Mouse (Mus musculus) hindbrain, embryonic 14.5 days (tissue): ENCODE data around the gene Slc35b2. TPM values are rescaled to one million over a fixed set of nuclear protein-coding genes. Genes with fewer than 3 reads are reported as not detected.

Experiments
- ATAC-seq: fragments of 200-750 bp; cut with Nextera tagmentation; 2 replicates; pipeline ENCODE4 v1.8.0; 2017; ENCODE audit warnings: moderate number of reproducible peaks, mild to moderate bottlenecking, moderate TSS enrichment, moderate library complexity; ENCODE audit not compliant: low FRiP score
- DNase-seq: peaks from one replicate; pipeline ENCODE4 v3.0.0-alpha.2; 2015; ENCODE audit warnings: low spot score
- H3K27ac ChIP-seq: fragments of 300-500 bp; sonication (generic); 2 replicates; pipeline ENCODE4 v1.5.1; 2014; ENCODE audit warnings: mild to moderate bottlenecking, moderate library complexity
- H3K27me3 ChIP-seq: fragments of 300-500 bp; sonication (generic); 2 replicates; pipeline ENCODE4 v1.6.1; 2014; ENCODE audit warnings: mild to moderate bottlenecking, low read length, mixed read lengths; ENCODE audit not compliant: control insufficient read depth, insufficient read depth
- H3K36me3 ChIP-seq: fragments of 300-500 bp; sonication (generic); replicated peaks from 2 replicates; pipeline ENCODE4 v1.6.1; 2014; ENCODE audit not compliant: control insufficient read depth, insufficient read depth
- H3K4me1 ChIP-seq: fragments of 300-500 bp; sonication (generic); replicated peaks from 2 replicates; pipeline ENCODE4 v1.6.1; 2014; ENCODE audit warnings: antibody characterized with exemption, low read length, mixed read lengths; ENCODE audit not compliant: control insufficient read depth, insufficient read depth
- H3K4me2 ChIP-seq: fragments of 300-500 bp; sonication (generic); replicated peaks from 2 replicates; pipeline ENCODE4 v1.6.1; 2014; ENCODE audit warnings: mild to moderate bottlenecking, moderate library complexity
- H3K4me3 ChIP-seq: fragments of 300-500 bp; sonication (generic); replicated peaks from 2 replicates; pipeline ENCODE4 v1.5.1; 2014; ENCODE audit warnings: mild to moderate bottlenecking, low read length
- H3K9ac ChIP-seq: fragments of 300-500 bp; sonication (generic); 2 replicates; pipeline ENCODE4 v1.6.1; 2014
- H3K9me3 ChIP-seq: fragments of 300-500 bp; sonication (generic); 2 replicates; pipeline ENCODE4 v1.6.1; 2016; ENCODE audit warnings: low read length; ENCODE audit not compliant: control insufficient read depth
- WGBS: fragments of 180-500 bp; shearing (Covaris S2); extraction: QIAGEN DNeasy Blood & Tissue Kit; methylation state at CpG from one replicate; pipeline ENCODE4 v1.1.7; 2014; 5-methylcytosine and 5-hydroxymethylcytosine counted together
- polyA plus RNA-seq: library from polyadenylated mRNA; unstranded; fragments of >200 nt; fragmentation: Nextera tagmentation; extraction: Ambion mirVana; gene quantifications from 2 replicates; pipeline ENCODE4 v1.2.1, GENCODE M21; 2014

Gene Slc35b2
- polyA plus RNA-seq, result 83.1 and 84.2 TPM in 2 replicates

- Histone ChIP-seq H3K4me3 (peak within 1 kb of the TSS; percentile 75), H3K4me1 (peaks cover 11% of the 10 kb centered on the region), H3K9me3 (no peaks in the 10 kb centered on the region), H3K27me3 (no peaks in the 10 kb centered on the region), H3K9ac (peak within 1 kb of the TSS; percentile 81), H3K36me3 (peaks cover 29% of the 10 kb centered on the region), H3K4me2 (peak within 1 kb of the TSS; percentile 78), H3K27ac (peak within 1 kb of the TSS; percentile 79)
- ATAC-seq (peak; percentile 86), DNase-seq (peak; percentile 89)
- WGBS, result under 1% methylated on average over 56 of the region's 61 CpGs
These were observed at the start of gene Slc35b2 for GRCm38 (mm10) chr17:45563655-45564530. TSS of gene Slc35b2 (plus strand) at chr17:45563874.

- ATAC-seq (no peak), DNase-seq (no peak)
- no peaks in the 10 kb centered on the region for H3K4me1 ChIP-seq
- no peak overlapping the region for H3K27ac ChIP-seq
- peaks cover 11% of the 10 kb centered on the region for H3K36me3 ChIP-seq
- H3K27me3 ChIP-seq, result no peaks in the 10 kb centered on the region
- no peak overlapping the region for H3K4me2 ChIP-seq
- no peak overlapping the region for H3K9ac ChIP-seq
- 59% methylated on average over 15 of the region's 15 CpGs for WGBS
- H3K4me3 ChIP-seq, result no peak overlapping the region
- H3K9me3 ChIP-seq, result no peaks in the 10 kb centered on the region
These were observed 48.4 kb upstream of the Slc35b2 start for GRCm38 (mm10) chr17:45515204-45515726.

DNA sequence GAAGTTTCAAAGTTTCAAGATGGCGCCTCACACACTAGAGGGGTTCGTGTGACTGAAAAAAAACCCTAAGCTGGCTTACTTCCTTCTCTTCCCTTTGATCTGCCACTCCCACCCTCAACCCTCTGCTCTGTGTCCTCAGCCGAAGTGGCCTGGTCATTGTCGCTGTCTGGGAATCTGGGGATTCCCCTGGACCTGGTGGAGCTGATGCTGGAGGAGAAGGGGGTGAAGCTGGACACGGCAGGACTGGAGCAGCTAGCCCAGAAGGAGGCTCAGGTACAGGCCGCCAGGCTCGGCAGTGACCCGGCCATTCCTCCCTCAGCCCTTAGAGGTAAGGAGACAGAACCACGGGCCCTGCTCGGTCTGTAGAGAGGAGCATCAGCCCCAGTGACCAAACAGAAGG lies 47.9 kb upstream of the Slc35b2 start:
- ATAC-seq (no peak), DNase-seq (no peak)
- Histone ChIP-seq H3K9ac (no peak overlapping the region), H3K9me3 (no peaks in the 10 kb centered on the region), H3K4me3 (no peak overlapping the region), H3K36me3 (peaks cover 17% of the 10 kb centered on the region), H3K27me3 (no peaks in the 10 kb centered on the region), H3K4me1 (no peaks in the 10 kb centered on the region), H3K4me2 (no peak overlapping the region), H3K27ac (no peak overlapping the region)
- 90% methylated on average over 10 of the region's 10 CpGs for WGBS

- Histone ChIP-seq H3K4me3 (no peak overlapping the region), H3K4me2 (no peak overlapping the region), H3K27ac (no peak overlapping the region), H3K9ac (no peak overlapping the region), H3K9me3 (no peaks in the 10 kb centered on the region), H3K4me1 (no peaks in the 10 kb centered on the region), H3K27me3 (no peaks in the 10 kb centered on the region), H3K36me3 (peaks cover 20% of the 10 kb centered on the region)
- ATAC-seq (peak; percentile 35; the same call in 1 of the 2 replicates), DNase-seq (peak; percentile 91)
- WGBS, result 50% methylated on average over 8 of the region's 8 CpGs
These were observed 47.2 kb upstream of the Slc35b2 start for GRCm38 (mm10) chr17:45516488-45516887.

DNA sequence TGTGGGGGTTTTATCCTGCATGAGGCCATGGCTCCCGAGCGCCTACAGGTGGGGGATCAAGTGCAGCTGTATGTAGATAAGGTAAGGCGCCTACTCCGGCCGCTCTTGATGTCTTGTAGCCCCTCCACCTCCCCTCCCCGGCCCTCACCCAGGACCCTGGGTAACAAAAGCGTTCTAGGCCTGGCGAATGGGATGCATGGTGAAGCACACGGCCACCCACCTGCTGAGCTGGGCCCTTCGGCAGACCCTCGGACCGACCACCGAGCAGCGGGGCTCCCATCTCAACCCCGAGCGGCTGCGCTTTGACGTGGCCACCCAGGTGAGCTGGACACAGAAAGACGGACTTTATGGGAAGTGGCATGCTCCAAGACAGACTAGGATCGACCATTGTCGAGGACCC lies 46.5 kb upstream of the Slc35b2 start:
- H3K27ac ChIP-seq, result no peak overlapping the region
- H3K9me3 ChIP-seq, result no peaks in the 10 kb centered on the region
- ATAC-seq, result peak; percentile 21
- no peak overlapping the region for H3K4me2 ChIP-seq
- WGBS, result 92% methylated on average over 21 of the region's 21 CpGs
- H3K27me3 ChIP-seq, result no peaks in the 10 kb centered on the region
- H3K4me3 ChIP-seq, result no peak overlapping the region
- no peak for DNase-seq
- peaks cover 20% of the 10 kb centered on the region for H3K36me3 ChIP-seq
- no peak overlapping the region for H3K9ac ChIP-seq
- no peaks in the 10 kb centered on the region for H3K4me1 ChIP-seq

DNA sequence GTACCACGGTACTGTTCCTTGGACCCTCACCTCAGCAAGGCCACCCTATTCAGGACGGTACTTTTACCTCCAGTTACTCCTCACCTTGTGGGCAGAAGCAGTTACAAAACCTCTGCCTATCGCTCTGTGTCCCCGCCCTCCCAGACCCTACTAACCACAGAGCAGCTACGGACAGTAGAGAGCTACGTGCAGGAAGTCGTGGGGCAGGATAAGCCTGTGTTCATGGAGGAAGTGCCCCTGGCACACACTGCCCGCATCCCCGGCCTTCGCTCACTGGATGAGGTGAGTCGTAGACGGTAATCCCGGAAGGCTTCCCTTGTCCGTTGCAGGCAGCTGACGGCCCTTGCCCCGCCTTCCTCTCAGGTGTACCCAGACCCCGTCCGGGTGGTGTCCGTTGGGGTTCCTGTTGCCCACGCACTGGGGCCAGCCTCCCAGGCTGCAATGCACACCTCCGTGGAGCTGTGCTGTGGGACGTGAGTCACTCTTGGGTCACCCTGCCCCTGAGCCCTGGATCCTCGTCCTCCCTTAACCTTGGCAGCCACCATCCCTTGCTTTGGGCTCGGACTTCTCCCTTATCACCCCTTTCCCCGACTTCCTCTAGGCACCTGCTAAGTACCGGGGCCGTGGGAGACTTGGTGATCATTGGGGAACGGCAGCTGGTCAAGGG lies 46.0 kb upstream of the Slc35b2 start:
- no peak overlapping the region for H3K27ac ChIP-seq
- DNase-seq (no peak), ATAC-seq (no peak)
- H3K9ac ChIP-seq, result no peak overlapping the region
- H3K27me3 ChIP-seq, result no peaks in the 10 kb centered on the region
- no peak overlapping the region for H3K4me3 ChIP-seq
- WGBS, result 93% methylated on average over 28 of the region's 28 CpGs
- no peak overlapping the region for H3K4me2 ChIP-seq
- peaks cover 20% of the 10 kb centered on the region for H3K36me3 ChIP-seq
- peaks cover 2% of the 10 kb centered on the region; the same call in 1 of the 2 replicates for H3K4me1 ChIP-seq
- H3K9me3 ChIP-seq, result no peaks in the 10 kb centered on the region

GRCm38 (mm10) chr17:45518766-45519475 lies 44.8 kb upstream of the Slc35b2 start:
- DNase-seq (no peak), ATAC-seq (no peak)
- peaks cover 3% of the 10 kb centered on the region; the same call in 1 of the 2 replicates for H3K4me1 ChIP-seq
- H3K27me3 ChIP-seq, result no peaks in the 10 kb centered on the region
- no peak overlapping the region for H3K4me2 ChIP-seq
- peaks cover 20% of the 10 kb centered on the region for H3K36me3 ChIP-seq
- H3K9me3 ChIP-seq, result no peaks in the 10 kb centered on the region
- no peak overlapping the region for H3K4me3 ChIP-seq
- H3K9ac ChIP-seq, result no peak overlapping the region
- WGBS, result 83% methylated on average over 12 of the region's 12 CpGs
- H3K27ac ChIP-seq, result no peak overlapping the region

DNA sequence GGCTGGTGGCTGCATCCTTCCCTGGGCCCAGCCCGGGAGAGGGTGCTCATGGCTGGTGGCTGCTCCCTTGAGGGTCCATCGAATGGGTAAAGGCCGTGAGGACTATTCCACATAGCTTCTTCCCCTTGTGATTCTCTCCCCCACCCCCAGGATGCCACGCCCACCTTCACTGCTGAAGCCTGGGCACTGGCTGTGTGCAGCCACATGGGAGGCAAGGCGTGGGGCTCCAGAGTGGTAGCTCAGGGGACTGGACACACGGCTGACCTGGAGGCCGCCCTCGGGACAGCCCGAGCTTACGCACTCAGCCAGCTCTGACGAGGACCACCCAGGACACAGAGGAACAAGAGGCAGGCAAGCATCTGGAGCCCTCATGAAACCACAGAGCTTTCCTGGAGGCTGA lies 43.5 kb upstream of the Slc35b2 start:
- DNase-seq (no peak), ATAC-seq (no peak)
- no peak overlapping the region for H3K4me2 ChIP-seq
- H3K4me3 ChIP-seq, result no peak overlapping the region
- peaks cover 3% of the 10 kb centered on the region; the same call in 1 of the 2 replicates for H3K4me1 ChIP-seq
- peaks cover 20% of the 10 kb centered on the region for H3K36me3 ChIP-seq
- H3K27ac ChIP-seq, result no peak overlapping the region
- no peaks in the 10 kb centered on the region for H3K9me3 ChIP-seq
- H3K27me3 ChIP-seq, result no peaks in the 10 kb centered on the region
- WGBS, result 86% methylated on average over 11 of the region's 11 CpGs
- H3K9ac ChIP-seq, result no peak overlapping the region
